Mouse (Mus musculus): Measurements from ENCODE around the gene Ip6k1. TPM values are rescaled to one million over a fixed set of nuclear protein-coding genes. Genes with fewer than 3 reads are reported as not detected.
"Not testable (repeated sequence)": the region's sequence is repeated elsewhere in the genome, so short reads cannot be mapped to it uniquely, and the experiment has no call there.

Gene Ip6k1
- total RNA-seq, 2 experiments from 2014 or later = 20.1 to 109 TPM

DNA sequence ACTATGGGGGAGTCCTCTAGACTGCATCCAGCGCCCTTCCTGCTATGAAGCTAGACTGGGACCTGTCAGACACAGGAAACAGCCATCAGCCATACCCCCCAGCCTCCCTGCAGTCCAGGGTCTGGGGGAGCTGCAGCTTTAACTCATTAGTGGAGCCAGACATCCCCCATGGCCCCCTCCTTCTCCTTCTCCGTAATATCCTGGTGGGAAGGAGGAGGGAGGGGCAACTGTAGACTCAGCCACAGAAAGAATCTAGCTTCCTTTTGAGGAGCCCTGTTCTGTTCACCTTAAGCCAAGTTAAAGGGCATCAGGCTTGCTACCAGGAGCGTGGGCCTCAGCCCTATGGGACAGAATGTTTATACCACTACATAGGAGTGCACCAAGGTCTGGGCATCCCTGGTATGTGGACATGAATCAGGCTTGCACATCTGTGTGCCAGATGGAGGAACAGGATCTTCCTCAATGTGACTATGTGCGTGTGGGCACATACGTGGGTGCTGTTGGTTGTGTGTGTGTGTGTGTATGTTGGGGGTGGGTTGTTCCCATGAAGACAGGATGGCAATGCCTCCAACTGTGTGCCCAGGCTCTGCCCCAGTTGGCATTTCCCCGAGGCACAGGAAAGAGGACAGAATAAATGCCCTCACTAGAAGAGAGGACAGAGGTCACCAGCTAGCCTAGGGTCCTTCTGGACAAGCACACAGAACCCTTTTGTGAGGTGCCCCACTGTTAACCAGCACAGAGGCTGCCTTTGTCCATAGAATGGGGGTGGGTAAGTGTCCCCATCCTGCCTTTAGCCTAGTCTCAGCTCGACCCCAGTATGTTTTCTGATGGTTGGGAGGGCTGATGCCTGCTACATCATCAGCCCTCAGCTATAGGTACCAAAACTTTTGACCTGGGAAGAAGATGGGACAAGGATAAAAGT lies 20.4 kb upstream of the Ip6k1 start:
- ATAC-seq (ENCODE audit: poor library complexity, severe bottlenecking) = no peak

DNA sequence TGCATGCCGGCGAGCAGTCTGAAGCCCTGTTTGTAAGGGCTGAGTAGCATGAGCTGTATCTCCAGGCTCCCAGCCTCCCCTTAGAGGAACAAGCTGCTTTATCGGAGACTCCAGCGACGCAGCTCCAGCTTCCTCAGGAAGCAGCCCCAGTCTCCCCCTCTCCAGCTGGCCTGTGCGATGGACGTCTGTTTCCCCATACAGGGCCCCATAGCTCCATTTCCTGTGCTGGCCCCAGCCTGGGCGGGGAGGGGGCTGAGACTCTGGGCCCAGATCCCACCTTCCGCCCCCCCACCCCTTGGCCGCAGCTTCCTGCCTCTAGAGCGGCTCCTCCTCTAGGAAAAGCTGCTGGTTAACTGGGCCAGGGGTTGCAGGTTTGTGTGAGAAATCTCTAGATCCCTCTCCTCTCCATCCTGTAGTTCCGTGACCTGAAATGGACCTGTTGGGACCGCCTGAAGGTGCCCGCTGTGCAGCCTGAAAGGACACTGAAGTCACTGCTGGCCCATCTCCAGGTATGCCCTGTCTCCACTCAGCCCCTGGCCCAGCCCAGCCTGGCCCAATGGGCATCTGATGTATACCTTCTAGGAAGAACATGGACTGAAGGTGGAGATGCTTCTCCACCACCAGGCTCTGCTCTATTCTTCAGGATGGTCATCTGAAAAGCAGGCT lies 19.5 kb upstream of the Ip6k1 start, which contains the start of gene Gm20661:
Gm20661 (plus strand) TSS at position 378 of the 666 bp plus-strand sequence.
- peak; percentile 36 for ATAC-seq (ENCODE audit: poor library complexity, severe bottlenecking)

DNA sequence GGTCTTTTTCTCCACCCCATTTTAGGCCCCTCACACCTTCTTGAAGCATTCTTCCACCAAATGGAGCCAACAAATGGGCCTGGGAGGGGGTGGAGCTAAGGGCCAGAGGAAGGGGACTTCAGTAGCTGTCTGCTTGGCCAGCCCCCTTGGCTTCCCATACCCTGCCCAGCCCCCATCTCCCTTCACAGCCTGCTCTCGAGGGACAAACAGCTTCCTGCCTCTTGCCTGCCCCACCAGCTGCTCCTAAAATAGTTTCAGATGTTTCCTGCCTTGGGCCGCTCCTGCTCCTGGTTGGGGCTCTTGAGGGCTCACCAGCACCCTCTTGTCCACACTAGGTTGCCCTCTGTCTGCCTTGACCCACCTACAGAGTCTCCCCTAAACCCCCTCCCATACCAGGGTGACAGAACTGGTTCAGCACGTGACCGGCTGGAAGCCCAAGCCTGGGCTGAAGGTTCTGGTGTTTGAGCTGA lies 18.8 kb upstream of the Ip6k1 start:
- no peak for ATAC-seq (ENCODE audit: poor library complexity, severe bottlenecking)

DNA sequence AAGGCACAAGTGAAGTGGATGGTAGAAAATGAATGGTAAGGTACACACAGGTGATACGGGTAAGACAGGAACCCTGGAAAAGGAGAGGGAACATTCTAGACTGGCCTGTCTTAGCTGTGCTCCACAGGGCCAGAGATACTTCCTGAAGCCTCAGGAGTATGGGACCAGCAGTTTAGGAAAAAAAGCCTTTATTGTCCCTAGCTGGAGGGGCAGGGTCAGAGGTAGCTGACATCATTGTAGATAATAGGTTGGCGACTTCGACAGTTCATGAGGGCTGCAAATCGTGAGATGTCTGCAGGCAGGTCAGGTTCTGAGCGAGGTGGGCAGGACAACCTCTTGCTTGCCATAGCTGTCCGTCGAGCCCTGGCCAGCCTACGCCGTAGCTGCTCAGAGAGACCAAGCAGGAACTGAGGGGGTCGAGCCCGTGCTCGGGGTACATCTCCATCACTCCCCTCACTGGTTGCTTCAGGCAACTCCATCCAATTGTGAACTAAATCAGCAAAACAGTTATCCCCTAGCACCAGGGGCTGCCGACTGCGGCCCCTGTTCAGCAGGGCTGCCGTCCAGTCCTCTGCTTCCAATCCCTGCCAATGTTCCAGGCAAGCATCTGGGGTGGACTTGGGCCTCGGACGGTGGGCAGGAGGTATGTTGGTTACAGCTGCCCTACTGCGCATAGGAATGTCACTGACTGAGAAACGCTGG lies 18.1 kb upstream of the Ip6k1 start:
- ATAC-seq (ENCODE audit: poor library complexity, severe bottlenecking) = no peak

DNA sequence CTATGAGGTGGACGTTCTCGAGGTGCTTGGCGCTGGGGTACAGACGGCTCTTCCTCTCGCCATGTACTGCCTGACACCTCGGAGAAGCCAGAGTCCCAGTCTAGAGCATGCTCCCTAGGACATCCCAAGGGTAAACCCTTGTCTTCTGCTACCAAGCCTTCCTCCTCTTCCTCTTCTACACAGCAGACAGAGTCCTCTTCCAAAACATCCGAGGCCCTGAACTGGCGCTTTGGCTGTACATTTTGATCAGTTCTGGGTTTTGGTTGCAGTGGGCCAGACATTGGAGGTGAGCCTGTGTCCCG lies 17.6 kb upstream of the Ip6k1 start:
- no peak for ATAC-seq (ENCODE audit: poor library complexity, severe bottlenecking)

DNA sequence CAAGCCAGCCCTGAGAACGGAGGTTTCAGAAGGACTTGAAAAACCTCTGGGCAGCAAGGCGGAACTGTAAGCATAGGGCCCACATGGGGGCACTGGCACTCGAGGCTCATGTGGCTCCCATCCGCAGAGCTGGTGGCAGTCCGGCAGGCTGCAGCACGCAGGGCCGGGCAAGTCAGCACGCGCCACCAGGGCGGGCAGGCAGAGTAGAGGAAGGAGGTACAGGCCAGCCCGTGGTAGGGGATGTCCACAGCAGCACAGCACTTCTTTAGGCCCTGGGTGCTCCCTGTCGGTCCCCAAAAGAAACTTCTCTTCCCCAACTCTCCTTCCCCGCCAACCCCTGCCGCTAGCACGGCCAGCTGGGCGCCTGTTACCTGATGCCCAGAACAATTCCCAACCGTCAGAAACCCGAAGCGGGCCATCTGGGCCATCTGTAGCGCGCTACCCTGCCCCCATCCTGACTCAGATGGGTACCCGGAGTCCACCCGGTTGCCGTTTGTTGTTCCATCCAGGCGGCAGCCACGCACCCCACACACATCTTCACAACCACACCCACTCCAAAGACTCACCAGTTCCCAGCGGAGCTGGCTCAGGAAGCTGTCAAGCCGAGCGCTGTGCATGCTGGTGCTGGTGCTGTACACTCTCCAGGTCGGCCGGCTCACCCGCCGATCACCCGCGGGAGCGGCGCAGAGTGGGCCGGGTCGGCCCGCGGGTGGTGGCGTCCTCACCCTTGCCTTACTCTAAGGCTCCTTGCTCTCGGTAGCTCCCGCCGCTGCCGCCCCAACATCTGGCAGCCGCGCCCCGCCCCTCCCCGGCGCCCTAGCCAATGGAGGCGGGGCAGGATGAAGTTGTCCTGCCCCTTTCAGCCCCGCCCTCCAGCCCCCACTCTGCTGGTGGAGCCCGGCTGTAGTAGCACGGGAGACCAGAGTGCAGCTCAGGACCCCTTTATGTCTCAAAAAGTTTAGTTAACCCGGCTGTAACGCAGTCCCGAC lies 16.9 kb upstream of the Ip6k1 start, which contains the start of gene Inka1:
Inka1 (minus strand) TSS at position 749 of the 989 bp plus-strand sequence.
- peak; percentile 67 for ATAC-seq (ENCODE audit: poor library complexity, severe bottlenecking)

DNA sequence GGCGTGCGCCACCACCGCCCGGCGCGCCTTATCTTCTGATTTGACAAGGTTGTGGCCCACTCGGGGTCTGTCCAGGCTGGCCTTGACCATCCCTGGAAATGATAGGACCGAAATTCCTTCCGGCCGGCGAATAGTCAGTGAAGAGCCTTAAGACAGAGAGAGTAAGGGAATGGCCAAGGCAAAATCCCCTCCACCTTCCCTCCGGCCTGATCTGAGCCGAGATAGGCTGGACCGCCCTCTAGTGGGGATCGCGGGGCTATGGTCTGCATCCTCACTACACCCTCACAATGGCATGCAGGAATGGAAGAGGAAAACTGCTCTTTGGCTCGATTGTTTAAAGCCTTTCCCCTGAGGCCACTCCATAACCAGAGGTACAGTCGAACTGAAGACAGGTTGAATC lies 15.9 kb upstream of the Ip6k1 start:
- ATAC-seq (ENCODE audit: poor library complexity, severe bottlenecking) = peak; percentile 49

DNA sequence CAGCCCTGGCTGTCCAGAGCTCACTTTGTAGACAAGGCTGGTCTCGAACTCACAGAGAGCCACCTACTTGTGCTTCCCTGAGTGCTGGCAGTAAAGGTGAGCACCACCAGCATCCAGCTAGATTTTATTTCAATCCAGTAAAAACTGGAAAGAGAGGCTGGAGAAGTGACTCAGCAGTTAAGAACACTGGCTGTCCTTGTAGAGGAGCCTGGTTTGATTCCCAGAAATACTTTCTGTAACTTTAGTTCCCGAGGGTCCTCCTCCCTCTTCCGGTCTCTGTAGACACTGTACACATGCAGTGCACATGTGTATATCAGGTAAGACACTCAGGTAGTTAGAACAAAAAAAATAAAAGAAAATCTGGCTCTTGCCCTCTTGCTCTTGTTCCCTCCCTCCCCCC lies 14.4 kb upstream of the Ip6k1 start:
- ATAC-seq (ENCODE audit: poor library complexity, severe bottlenecking) = no peak

DNA sequence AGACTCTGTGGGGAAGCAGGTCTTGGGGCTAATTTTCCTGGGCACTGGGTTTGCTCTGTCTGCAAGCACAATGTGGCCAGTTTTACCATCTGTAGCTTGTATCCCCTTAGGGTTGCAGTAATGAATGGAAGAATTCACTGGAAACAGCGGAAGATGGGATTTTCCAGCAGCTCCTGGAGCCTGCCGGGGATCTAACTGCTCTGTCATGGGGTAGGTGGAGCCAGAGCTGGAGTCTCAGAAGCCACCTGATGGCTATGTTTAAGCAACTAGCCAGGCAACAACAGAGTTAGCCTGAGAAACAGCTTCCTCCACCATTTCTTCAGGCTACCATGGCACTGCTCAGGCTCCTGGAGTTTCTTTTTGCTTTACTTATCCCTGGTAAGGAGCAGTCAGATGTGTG lies 10.1 kb upstream of the Ip6k1 start, which contains the start of gene Cdhr4:
Cdhr4 (plus strand) TSS at position 301 of the 400 bp plus-strand sequence.
- ATAC-seq (ENCODE audit: poor library complexity, severe bottlenecking) = no peak

DNA sequence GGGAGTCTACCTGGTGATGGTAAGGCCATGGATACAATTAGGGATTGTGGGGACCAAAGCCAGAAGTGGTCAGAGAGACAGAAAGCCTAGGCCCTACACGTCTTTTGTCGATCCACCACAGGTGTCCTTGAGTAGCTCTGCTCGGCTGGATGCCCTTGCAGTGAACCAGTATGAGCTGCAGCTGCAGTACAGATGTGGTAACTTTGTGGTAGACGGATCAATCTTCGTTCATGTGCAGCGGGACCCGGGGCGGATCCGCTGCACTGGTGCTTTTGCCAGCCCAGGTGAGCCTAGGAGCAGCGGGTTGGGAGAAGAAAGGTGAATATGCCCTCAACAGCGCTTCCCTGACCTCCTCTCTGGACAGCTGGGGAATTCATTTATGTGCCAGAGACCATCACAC lies 9.3 kb upstream of the Ip6k1 start:
- ATAC-seq (ENCODE audit: poor library complexity, severe bottlenecking) = no peak

DNA sequence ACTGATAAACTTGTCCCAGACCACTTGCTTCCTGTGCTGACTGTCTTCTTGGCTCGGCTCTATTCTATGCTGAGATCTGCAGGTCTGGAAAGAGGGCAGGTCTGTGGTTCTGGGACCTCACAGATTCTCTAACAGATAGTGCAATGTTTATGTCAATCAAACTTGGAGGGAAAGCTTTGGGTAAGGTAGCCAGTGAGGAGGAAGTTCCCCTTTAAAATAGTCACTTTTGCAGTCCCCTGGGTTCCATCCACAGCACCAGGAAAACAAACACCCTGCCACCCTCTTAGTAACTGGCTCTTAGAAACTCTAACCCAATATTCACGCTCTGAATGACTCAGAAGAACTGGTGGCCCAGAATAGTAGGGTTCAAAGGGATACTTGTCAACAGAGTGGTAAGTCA lies 7.8 kb upstream of the Ip6k1 start:
- peak; percentile 33; the same call in 1 of the 2 replicates for ATAC-seq (ENCODE audit: poor library complexity, severe bottlenecking)

DNA sequence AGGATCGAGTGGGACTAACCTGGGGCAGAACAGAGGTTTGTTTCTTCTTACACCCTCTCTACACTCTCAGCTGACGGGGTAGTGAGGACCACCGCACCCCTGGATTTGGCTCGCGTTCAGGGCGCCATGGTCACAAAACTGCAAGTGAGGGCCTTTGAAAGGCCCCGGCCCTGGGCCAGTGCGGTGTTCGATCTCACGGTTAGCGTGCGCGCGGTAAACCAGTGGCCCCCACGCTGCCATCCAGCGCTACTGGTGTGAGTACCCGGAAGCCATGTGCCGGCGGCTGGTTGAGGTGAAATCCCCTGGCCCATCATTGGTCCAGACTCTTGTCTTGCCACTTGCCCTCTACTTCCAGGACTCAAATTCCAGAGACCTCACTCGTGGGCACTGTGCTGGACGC lies 6.8 kb upstream of the Ip6k1 start:
- no peak for ATAC-seq (ENCODE audit: poor library complexity, severe bottlenecking)

DNA sequence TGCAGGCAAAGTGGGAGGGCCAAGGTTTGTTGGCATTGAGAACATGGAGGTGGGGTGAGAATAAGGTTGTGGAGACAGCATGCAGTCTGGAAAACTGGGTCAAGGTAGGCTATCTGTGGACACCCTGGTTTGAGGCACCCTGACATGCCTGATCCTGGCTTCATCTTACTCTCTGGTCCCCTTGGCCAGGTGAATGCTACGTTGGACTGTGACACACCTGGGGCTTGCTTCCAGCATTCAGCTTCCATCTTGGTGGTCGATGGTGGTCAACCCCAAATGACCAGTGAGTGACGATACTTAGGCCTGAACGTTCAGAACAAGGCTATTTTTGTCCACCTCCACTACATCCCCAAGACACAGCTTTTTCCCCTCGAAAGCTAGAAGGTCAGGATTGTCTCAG lies 6.3 kb upstream of the Ip6k1 start, which contains the start of gene Gm20662:
Gm20662 (plus strand) TSS at position 301 of the 400 bp plus-strand sequence.
- ATAC-seq (ENCODE audit: poor library complexity, severe bottlenecking) = no peak

DNA sequence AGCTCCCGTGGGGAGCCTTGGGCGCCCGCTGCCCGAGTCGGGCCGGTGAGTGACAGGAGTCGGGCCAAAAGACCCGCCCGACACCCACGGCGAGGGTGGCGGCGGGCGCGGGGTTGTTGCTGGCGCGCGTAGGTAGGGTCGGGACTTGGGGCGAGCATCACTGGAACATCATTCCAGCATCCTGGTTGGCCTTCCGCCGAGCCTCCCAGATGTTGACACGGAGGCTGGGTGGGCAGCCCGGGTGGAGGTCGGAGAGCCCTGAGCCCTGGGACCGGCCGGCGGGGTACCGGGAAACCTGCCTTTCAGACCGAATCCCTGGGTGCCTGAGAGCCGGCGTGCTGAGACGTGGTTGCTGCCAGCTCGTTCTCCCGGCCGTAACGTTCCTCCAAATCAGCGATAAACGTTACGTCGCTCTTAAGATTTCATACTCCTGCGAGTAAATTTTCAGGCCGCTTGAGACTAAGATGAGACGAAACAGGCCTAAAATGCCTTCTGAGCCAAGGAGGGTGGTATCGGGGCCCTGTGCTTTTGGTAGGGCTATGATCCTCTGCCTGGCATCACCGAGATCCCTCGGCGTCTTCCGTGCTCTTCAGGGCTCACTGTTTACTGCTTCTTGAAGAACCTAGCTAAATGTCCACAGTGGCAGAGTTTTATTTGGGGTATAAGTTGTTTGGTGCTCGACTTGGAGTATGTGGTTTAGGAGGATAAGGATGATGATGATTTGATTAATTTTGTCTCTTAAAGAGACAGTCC lies 653 bp downstream of the Ip6k1 start:
- peak; percentile 4 for ATAC-seq (ENCODE audit: poor library complexity, severe bottlenecking)

DNA sequence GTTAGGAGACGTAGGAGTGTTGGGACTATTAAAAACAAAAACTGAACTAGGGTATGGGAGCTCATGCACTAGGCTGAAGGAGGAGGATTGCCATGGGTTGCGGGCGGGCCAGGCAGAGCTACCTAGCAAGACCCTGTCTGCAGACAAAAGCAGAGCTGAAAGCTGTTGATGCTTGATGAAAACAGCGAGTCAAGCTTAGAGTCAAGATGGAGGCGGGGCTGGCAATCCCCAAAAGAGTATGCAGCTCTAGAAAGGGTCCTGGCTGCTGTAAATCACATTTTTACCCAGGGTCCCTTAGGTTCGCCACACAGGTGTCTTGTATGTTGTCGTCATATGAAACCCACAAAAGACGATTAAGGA lies 1.2 kb downstream of the Ip6k1 start:
- ATAC-seq (ENCODE audit: poor library complexity, severe bottlenecking) = no peak

DNA sequence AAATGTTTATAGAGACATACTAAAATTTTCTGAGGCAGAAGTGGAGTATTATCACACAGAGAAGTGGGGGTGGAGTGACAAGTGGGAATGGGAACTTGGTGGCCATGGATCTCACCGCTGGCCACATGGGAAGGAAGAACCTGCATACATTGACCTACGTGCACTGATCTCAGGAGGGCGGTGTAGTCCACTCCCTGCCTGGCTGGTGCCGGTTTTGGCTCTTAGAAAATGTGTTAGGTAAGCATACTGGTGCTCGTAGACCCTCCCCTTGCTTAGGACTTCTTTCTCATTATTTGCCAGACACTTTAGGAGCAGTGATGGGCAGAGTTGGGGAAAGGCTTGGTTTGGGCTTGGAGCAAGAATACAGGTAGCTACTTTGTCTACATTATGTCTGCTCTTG lies 5.7 kb downstream of the Ip6k1 start:
- no peak for ATAC-seq (ENCODE audit: poor library complexity, severe bottlenecking)

DNA sequence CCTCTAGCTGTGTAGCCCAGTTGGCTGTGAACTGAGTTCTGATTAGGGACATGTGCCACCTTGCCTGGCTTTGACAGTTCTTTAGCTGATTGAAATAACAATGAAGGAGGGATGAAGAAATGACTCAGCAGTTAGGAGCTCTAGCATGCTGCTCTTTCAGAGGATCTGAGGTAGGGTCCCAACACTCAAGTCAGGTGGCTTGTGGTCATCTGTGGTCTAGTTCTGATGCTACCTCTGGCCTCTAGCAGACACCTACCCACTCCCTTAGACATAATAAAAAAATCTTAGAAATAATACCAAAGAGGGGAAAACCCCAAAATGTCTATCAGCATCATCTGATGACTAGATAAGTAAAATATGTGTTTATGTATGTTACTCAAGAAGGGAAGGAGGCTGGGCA lies 8.1 kb downstream of the Ip6k1 start:
- ATAC-seq (ENCODE audit: poor library complexity, severe bottlenecking) = no peak

DNA sequence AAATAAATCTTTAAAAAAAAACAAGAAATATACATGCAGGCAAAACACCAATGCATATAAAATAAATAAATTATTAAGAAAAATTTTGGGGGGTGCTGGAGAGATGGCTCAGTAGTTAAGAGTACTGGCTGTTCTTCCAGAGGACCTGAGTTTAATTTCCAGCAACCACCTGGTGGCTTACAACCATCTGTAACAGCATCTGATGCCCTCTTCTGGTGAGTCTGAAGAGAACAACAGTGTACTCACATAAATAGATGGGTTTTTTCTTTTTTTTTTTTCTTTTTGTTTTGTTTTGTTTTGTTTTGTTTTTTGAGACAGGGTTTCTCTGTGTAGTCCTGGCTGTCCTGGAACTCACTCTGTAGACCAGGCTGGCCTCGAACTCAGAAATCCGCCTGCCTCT lies 11.3 kb downstream of the Ip6k1 start:
- ATAC-seq (ENCODE audit: poor library complexity, severe bottlenecking) = not testable (repeated sequence)

DNA sequence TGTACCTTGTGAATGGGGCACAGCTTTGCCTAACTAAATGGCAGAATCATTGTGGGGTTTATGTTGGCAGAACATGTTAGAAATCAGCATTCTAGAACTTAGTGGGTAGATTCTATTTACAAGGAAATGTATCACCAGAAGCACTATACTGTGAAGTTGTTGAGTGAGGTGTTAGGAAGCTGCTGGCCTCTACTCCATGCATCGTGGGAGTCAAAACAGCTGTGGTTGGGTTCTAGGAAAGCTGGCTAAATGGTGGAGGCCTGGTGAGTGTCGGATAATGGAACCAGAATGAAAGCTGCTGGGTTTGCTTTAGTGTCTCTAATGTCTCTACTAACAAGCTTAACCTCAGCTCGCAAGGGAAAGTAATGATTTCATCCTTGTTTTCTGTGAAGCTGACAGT lies 14.8 kb downstream of the Ip6k1 start:
- no peak for ATAC-seq (ENCODE audit: poor library complexity, severe bottlenecking)

Measured in megakaryocyte, adult 5-6 weeks (primary cell).